Mouse (Mus musculus) kidney, postnatal 10 days (tissue): ENCODE measurements around the gene Lrch3.
"Not testable (repeated sequence)": the region's sequence is repeated elsewhere in the genome, so short reads cannot be mapped to it uniquely, and the experiment has no call there.

Experiments used
- DNase-seq: peaks from one replicate; pipeline ENCODE4 v3.0.0; 2021; ENCODE audit warnings: mixed read lengths

The Lrch3 gene

DNA sequence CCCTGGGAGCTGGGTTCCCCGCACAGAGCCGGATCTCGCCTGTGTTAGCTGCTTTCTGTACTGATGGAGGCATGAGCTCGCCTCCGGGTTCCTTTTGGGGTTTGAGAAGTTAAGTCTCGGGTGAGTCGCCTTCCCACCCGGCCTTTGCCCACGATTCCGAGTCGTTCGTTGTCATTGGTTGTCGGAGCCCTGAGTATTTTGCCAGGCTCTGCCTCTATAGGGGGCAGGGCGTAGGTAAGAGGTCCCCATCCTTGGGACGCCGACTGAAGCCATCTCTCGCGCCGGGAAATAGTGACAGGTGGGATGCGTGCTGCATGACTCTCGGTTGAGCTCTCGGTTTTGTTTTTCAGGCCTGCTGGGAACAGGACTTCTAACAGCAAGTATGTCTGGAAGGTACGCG, 142.9 kb downstream of the Lrch3 start:
- DNase-seq = no peak

DNA sequence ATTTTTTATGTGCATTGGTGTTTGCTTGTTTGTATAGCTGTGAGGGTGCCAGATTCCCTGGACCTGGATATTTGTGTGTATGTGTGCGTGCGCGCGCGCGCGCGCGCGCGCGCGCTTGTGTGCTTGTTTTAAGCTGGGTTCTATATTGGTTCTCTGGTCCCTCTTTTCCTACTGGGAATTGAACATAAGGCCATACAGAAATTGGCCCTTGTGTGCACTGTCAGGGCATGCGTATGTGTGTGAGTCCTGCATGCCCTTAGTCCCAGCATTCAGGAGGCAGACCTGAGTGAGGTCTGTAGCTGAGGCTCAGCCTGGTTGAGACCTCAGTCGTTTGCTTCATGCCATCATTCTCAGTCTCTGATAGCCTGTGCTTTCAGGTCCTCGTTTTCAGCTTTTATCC, 144.1 kb downstream of the Lrch3 start:
- DNase-seq = no peak

DNA sequence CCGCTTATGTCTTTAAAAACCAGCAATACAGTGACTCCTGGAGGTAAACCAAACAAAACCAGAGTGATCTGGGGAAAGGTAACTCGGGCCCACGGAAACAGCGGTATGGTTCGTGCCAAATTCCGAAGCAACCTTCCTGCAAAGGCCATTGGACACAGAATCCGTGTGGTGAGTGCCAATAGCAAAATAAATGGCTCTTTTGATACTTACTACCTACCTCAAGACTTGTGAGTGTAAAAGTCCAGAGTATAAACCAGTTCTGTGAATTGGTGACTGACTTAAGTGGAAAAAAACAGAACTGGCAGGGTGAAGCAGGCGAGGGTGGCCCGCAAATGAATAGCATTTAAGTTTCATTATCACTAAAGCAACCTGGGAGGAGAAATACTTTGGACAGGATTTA, 144.8 kb downstream of the Lrch3 start:
- not testable (repeated sequence) for DNase-seq

DNA sequence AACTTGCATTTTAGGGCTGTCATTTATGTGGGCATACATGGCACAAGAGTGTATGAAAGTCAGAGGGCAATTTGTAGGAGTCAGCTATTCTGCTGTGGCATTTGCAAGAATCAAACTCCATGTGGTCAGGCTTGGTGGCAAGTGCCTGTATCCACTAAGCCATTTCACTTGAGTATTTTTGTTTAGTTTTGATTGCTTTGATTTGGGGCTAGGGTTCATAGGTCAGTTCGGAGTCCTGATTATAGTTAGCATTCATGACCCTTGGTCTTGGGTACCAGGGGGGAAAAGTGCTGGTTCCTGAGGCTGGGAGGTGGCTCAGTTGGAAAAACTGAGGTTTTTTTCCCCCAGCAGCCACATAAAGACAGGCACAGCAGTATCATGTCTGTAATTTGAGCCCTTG, 145.6 kb downstream of the Lrch3 start:
- DNase-seq = no peak

DNA sequence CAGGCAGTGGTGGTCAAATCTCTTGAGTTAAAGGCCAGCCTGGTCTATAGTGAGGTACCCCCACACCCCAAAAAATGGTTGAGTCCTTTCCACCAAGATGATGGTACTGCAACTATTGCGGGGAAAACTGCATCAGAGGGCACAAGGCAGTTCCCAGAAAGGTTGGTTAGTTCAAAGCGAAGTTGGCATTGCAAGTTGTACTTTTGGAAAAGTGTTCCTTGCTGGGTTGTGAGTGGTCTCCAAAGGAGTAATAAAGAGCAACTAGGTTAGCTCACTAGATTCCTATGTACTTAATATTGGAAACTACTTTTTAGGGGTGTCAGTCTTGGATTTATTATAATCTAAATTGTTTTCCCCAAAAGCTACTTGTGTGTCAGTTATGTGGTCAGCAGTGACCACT, 147.0 kb downstream of the Lrch3 start:
- no peak for DNase-seq

DNA sequence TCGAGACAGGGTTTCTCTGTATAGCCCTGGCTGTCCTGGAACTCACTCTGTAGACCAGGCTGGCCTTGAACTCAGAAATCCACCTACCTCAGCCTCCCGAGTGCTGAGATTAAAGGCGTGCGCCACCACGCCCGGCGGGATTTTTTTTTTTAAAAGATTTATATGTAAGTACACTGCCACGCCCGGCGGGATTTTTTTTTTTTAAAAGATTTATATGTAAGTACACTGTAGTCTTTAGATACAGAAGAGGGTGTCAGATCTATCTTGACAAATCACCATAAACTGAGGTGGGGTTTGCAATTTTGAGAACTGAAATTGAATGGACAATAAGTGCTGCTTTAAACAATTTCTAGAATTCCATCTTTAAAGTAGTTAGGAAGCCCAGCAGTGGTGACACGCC, 147.5 kb downstream of the Lrch3 start:
- DNase-seq = no peak

DNA sequence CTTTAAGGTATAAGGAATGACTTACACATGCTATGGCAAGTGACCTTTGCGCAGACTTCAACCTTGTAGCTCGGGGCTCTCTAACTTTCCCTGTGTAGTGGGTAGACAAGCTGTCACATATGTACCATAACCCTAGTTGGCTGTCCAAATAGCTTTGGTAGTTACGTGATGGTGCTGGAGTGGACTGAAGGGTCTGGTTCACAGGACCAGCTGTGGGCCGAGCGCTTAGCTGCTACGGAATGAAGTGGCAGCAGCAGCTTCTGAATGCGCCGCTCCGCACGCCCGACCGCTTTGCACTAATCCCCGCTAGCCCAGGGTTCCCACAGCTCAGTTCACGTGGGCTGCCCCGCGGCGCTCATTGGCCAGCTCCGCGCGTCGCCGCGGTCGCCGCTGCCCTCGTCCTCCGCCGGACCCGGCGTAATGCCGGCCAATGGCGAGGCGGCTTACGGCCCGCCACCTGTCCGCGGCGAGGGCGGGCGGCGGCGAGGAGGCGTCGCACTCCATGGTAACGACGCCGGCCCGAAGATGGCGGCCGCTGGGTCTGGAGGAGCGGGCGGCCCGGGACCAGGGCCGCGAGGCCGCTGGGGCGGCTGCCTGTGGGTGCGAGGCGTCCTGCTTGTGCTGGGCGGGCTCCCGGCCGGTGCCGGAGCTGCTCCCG, 148.3 kb downstream of the Lrch3 start, which contains the start of gene Lmln:
Gene Lmln (plus strand): TSS at position 498 of the 658 bp plus-strand sequence.
- peak; percentile 95 for DNase-seq

DNA sequence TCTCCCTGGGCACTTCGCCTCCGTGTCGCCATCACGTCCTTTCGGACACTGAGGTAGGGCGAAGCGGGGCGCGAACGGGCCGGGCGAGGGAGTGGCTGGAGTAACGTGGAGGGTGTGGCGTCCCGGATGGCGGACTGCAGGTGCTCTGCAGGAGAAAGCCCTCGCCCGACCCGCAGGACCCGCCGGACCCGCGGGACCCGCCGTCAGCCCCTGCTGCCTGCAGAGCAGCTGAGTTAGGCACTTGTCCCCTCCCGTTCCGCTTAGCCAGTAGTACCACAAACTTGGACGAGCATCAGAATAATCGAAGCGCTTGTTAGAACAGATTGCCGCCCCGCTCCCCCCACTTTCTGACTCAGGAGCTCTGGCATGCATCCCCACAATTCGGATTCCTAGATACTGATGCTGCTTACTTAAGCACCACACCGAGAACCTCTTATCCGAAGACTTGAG, 148.8 kb downstream of the Lrch3 start:
- no peak for DNase-seq

DNA sequence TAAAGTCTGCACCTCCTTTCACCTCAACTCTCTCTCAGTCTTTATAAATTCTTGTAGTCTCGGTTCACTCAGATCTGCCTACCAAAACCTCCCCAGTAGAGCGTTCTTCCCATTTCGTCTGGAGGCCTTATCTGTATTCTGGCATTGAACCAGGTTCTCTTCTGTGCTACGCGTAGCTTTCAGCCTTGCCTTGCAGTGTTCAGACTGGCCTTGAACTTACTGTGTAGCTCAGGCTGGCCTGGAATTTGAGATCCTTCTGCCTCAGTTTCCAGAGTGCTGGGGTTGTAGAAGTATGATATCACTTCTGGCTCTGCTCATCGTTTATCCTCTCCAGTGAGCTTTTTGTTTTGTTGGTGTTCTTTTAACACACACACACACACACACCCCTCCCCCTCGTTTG, 149.4 kb downstream of the Lrch3 start:
- no peak for DNase-seq

DNA sequence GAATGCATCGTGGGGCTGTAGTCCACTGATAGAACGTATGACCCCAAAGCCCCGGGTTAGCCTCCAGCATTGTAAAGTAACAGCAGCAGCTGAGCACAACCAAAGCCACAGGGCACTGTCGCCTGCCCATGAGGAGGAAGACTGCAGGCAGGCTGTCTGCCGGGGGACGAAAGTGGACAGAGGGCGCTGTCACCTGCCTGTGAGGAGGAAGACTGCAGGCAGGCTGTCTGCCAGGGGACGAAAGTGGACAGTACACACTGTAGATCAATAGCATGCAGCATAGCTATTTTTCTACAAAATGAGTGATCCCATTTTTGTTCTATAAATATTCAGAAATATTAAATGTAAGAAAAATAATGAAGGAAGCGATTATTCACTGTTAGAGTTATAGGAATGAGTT, 150.7 kb downstream of the Lrch3 start:
- no peak for DNase-seq
